Mouse (Mus musculus) cerebellum, adult 2 months (tissue): ENCODE measurements at regions not wholly inside any gene's neighbourhood (a gene's known extent, or its start where the extent isn't known, plus 50 kb on each side); places are given as distances from the start of the nearest gene placed in this dataset.

Experiments used
- CTCF ChIP-seq: fragments of 200-500 bp; IDR thresholded peaks from 2 replicates; pipeline ENCODE4 v1.5.1; 2011; ENCODE audit warnings: low read depth, mild to moderate bottlenecking, control low read depth, low read length, moderate library complexity, borderline replicate concordance; ENCODE audit not compliant: insufficient read depth
- POLR2A ChIP-seq: fragments of 200-500 bp; IDR thresholded peaks from 2 replicates; pipeline ENCODE4 v1.6.1; 2011; ENCODE audit warnings: low read length, control low read depth, borderline replicate concordance; ENCODE audit not compliant: insufficient read depth

DNA sequence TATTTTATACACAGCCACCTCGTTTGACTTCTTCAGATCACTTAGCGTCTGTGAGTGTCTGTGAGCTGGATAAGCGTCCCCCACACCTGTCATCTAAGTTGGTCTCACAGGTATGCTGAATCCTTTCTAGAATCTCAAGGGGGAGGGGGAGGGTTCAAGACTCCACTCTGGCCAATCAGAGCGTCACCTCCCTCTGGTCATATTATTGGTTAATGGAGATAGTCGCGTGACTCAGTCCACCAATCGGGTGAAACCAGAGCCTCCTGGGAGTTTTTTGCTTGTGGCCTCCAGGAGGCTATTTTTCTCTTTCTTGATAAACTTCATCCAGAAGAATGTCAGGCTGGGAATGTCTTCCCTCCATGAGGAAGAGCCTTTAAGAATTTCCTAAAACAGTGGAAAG is 66.8 kb upstream of the Gsc start:
- no peak for TF ChIP-seq CTCF
- no peak for TF ChIP-seq POLR2A
